Mouse (Mus musculus) heart, embryonic 16.5 days (tissue): ENCODE data around the gene Pdhx. TPM values are rescaled to one million over a fixed set of nuclear protein-coding genes. Genes with fewer than 3 reads are reported as not detected.

Experiments used
- ATAC-seq: fragments of 200-750 bp; cut with Nextera tagmentation; replicated peaks from 2 replicates; pipeline ENCODE4 v1.8.0; 2017; ENCODE audit warnings: moderate number of reproducible peaks; ENCODE audit not compliant: insufficient read depth, low FRiP score; ENCODE audit errors: extremely low read depth
- H3K27ac ChIP-seq: fragments of 300-500 bp; sonication (generic); 2 replicates; pipeline ENCODE4 v1.5.1; 2014; ENCODE audit warnings: mild to moderate bottlenecking, low read length, control low read depth, moderate library complexity
- H3K27me3 ChIP-seq: fragments of 300-500 bp; sonication (generic); 2 replicates; pipeline ENCODE4 v1.6.1; 2014; ENCODE audit warnings: low read length, mixed read lengths; ENCODE audit not compliant: control insufficient read depth, insufficient read depth
- H3K36me3 ChIP-seq: fragments of 300-500 bp; sonication (generic); 2 replicates; pipeline ENCODE4 v1.6.1; 2014; ENCODE audit not compliant: control insufficient read depth, insufficient read depth
- H3K4me1 ChIP-seq: fragments of 300-500 bp; sonication (generic); 2 replicates; pipeline ENCODE4 v1.6.1; 2014; ENCODE audit warnings: low read length, mixed read lengths; ENCODE audit not compliant: control insufficient read depth, insufficient read depth
- H3K4me2 ChIP-seq: fragments of 300-500 bp; sonication (generic); 2 replicates; pipeline ENCODE4 v1.6.1; 2014; ENCODE audit warnings: low read depth, mild to moderate bottlenecking, control low read depth, low read length
- H3K4me3 ChIP-seq: fragments of 300-500 bp; sonication (generic); 2 replicates; pipeline ENCODE4 v1.5.1; 2014; ENCODE audit warnings: mild to moderate bottlenecking, control low read depth, low read length
- H3K9ac ChIP-seq: fragments of 300-500 bp; sonication (generic); 2 replicates; pipeline ENCODE4 v1.6.1; 2014; ENCODE audit warnings: low read length, control low read depth
- H3K9me3 ChIP-seq: fragments of 300-500 bp; sonication (generic); replicated peaks from 2 replicates; pipeline ENCODE4 v1.6.1; 2016; ENCODE audit warnings: low read length; ENCODE audit not compliant: control insufficient read depth
- WGBS: fragments of 180-500 bp; shearing (Covaris S2); extraction: QIAGEN DNeasy Blood & Tissue Kit; methylation state at CpG from one replicate; pipeline ENCODE4 v1.1.7; 2014; 5-methylcytosine and 5-hydroxymethylcytosine counted together
- polyA plus RNA-seq: library from polyadenylated mRNA; unstranded; fragments of >200 nt; fragmentation: Nextera tagmentation; extraction: Ambion mirVana; gene quantifications from 2 replicates; pipeline ENCODE4 v1.2.1, GENCODE M21; 2015

Pdhx gene
- polyA plus RNA-seq, 1 experiment from 2014 or later: 69.3 TPM

DNA sequence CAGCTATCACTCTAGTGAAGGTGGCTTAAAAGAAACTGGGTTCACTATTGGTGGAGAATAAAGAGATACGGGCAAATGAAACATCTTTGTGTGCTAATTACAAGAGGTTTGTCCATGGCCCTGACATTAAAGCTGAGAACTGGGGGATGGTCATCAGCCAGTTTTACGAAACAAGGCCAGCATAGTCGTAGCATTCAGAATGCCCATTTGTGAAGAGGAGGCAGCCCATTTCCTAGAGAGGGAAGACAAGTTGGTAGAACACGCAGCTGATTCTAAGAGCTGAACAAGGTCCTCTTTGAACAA is 85.7 kb downstream of the Pdhx start:
- no peak overlapping the region for H3K27ac ChIP-seq
- no peak for ATAC-seq
- no peak overlapping the region for H3K4me2 ChIP-seq
- no peaks in the 10 kb centered on the region for H3K27me3 ChIP-seq
- WGBS: 92% methylated on average over 4 of the region's 4 CpGs
- H3K36me3 ChIP-seq: no peaks in the 10 kb centered on the region
- H3K9ac ChIP-seq: no peak overlapping the region
- H3K9me3 ChIP-seq: no peaks in the 10 kb centered on the region
- H3K4me1 ChIP-seq: no peaks in the 10 kb centered on the region; the same call in 1 of the 2 replicates
- H3K4me3 ChIP-seq: no peak overlapping the region

DNA sequence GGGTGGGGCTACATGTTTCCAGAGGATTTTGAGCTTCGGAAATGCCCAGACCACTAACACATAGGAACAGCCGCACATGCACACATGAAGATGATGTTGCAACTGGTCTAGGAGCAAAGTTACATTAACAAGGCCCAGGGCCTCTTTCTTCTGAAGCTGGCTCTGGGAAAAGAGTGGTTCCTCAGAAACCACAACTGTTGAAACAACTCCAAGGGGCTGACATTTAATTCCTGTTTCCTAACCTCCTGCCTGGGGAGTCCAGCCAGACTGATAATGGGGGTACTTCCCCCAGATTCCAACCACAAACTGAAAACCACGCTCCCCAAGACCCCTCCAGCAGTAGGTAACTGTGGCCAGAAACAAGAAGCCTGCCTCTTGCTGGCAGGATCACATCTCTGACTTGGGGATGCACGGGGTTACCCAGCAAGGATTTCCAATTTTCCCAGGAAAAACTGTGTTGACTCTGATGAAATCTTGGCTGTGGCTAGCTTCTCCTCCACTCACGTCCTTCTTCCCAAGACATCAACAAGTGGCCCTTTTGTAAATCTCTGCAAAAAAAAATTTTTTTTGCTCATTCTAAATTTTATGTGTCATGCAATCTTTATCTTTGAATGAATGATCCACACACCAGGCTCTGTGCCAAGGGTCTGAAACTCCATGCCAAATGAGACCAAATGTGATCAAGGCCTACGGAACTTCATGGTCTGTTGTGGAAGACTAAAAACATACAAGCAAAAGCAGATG is 86.2 kb downstream of the Pdhx start:
- no peaks in the 10 kb centered on the region for H3K36me3 ChIP-seq
- no peak for ATAC-seq
- H3K27me3 ChIP-seq: no peaks in the 10 kb centered on the region
- H3K4me3 ChIP-seq: no peak overlapping the region
- no peaks in the 10 kb centered on the region for H3K9me3 ChIP-seq
- WGBS: 68% methylated on average over 6 of the region's 6 CpGs
- H3K9ac ChIP-seq: no peak overlapping the region
- no peak overlapping the region for H3K27ac ChIP-seq
- no peaks in the 10 kb centered on the region; the same call in 1 of the 2 replicates for H3K4me1 ChIP-seq
- no peak overlapping the region for H3K4me2 ChIP-seq

DNA sequence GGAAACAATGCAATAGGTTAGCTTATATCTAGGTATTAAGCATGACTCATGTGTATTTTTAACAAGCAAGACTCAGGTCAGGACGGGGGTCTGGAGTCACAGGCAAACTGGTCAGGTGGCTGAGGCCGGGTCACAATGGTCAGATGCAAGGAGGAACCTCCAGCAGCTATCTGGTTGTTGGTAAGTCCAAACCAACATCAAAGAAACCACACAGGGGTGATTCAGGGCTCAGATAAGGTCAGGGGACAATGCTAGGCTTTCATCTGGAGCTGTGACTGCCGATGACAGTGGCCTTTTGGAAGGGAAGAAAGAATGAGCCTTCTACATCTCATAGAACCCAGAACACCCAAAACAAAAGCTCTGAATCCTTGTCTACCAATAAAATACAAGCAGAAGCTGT is 86.9 kb downstream of the Pdhx start:
- Histone ChIP-seq H3K9me3 (no peaks in the 10 kb centered on the region), H3K27me3 (no peaks in the 10 kb centered on the region), H3K4me3 (no peak overlapping the region), H3K27ac (no peak overlapping the region), H3K36me3 (no peaks in the 10 kb centered on the region), H3K4me1 (no peaks in the 10 kb centered on the region; the same call in 1 of the 2 replicates), H3K9ac (no peak overlapping the region), H3K4me2 (no peak overlapping the region)
- no peak for ATAC-seq
- WGBS: 55% methylated on average over 3 of the region's 3 CpGs

DNA sequence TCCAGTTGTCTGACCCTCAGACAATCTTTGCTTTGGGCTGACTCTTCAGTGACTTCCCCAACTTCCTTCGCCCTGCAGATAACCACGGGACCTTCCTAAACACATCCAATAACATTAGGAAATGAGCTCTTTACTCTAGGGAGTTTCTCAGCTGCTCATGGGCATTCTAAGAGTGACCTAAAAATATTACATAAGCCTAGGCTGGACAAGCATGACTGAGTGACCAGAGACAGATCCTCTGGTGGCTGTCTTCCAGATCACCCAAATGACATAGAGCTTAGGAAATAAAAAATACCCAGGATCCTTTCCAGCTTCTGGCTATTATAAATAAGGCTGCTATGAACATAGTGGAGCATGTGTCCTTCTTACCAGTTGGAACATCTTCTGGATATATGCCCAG is 90.5 kb downstream of the Pdhx start:
- Histone ChIP-seq H3K27ac (no peak overlapping the region), H3K9ac (no peak overlapping the region), H3K4me1 (no peaks in the 10 kb centered on the region; the same call in 1 of the 2 replicates), H3K4me3 (no peak overlapping the region), H3K9me3 (no peaks in the 10 kb centered on the region), H3K27me3 (no peaks in the 10 kb centered on the region), H3K4me2 (no peak overlapping the region), H3K36me3 (no peaks in the 10 kb centered on the region)
- ATAC-seq: no peak
- WGBS: 76% methylated on average over 2 of the region's 2 CpGs

GRCm38 (mm10) chr2:102981446-102982314 is 91.6 kb downstream of the Pdhx start:
- Histone ChIP-seq H3K9me3 (no peaks in the 10 kb centered on the region; the same call in 1 of the 2 replicates), H3K4me3 (no peak overlapping the region), H3K36me3 (no peaks in the 10 kb centered on the region), H3K4me1 (no peaks in the 10 kb centered on the region), H3K27me3 (no peaks in the 10 kb centered on the region), H3K9ac (no peak overlapping the region), H3K27ac (no peak overlapping the region), H3K4me2 (no peak overlapping the region)
- WGBS: 81% methylated on average over 8 of the region's 8 CpGs
- no peak for ATAC-seq

GRCm38 (mm10) chr2:102980870-102981269 is 92.4 kb downstream of the Pdhx start:
- Histone ChIP-seq H3K9me3 (no peaks in the 10 kb centered on the region; the same call in 1 of the 2 replicates), H3K4me3 (no peak overlapping the region), H3K9ac (no peak overlapping the region), H3K27ac (no peak overlapping the region), H3K36me3 (no peaks in the 10 kb centered on the region), H3K27me3 (no peaks in the 10 kb centered on the region), H3K4me2 (no peak overlapping the region), H3K4me1 (no peaks in the 10 kb centered on the region)
- no peak for ATAC-seq
- WGBS: 57% methylated on average over 2 of the region's 2 CpGs

DNA sequence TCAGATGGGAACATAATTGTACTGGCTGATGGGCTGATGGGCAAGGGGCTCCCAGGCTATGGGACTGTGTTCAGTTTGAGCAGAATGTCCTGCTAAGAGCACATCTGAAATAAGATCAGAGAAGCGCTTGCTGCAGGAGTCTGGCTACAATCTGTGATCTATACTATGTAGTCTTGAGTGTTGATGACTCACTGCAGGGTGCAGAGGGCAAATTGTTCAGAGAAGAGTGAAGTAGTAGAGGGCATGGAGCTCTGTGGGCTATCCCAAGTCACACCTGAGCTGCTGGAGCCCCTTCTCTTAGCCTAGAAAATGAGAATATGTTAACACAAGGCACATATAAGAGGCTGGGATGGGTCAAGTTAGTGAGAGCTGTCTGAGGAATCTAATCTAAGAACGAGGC is 93.8 kb downstream of the Pdhx start:
- H3K4me1 ChIP-seq: no peaks in the 10 kb centered on the region
- H3K9me3 ChIP-seq: no peaks in the 10 kb centered on the region; the same call in 1 of the 2 replicates
- H3K4me3 ChIP-seq: no peak overlapping the region
- 65% methylated on average over 2 of the region's 2 CpGs for WGBS
- no peak overlapping the region for H3K27ac ChIP-seq
- H3K9ac ChIP-seq: no peak overlapping the region
- H3K27me3 ChIP-seq: no peaks in the 10 kb centered on the region
- no peaks in the 10 kb centered on the region for H3K36me3 ChIP-seq
- ATAC-seq: no peak
- no peak overlapping the region for H3K4me2 ChIP-seq

GRCm38 (mm10) chr2:102979112-102979511 is 94.2 kb downstream of the Pdhx start:
- no peak overlapping the region for H3K9ac ChIP-seq
- no peak for ATAC-seq
- no peaks in the 10 kb centered on the region for H3K27me3 ChIP-seq

GRCm38 (mm10) chr2:102975358-102975945 is 97.9 kb downstream of the Pdhx start:
- no peak overlapping the region for H3K9ac ChIP-seq
- H3K9me3 ChIP-seq: no peaks in the 10 kb centered on the region; the same call in 1 of the 2 replicates
- no peaks in the 10 kb centered on the region for H3K36me3 ChIP-seq
- no peak overlapping the region for H3K27ac ChIP-seq
- H3K4me2 ChIP-seq: no peak overlapping the region
- H3K4me1 ChIP-seq: no peaks in the 10 kb centered on the region
- no peak for ATAC-seq
- no peak overlapping the region for H3K4me3 ChIP-seq
- H3K27me3 ChIP-seq: no peaks in the 10 kb centered on the region
- 71% methylated on average over 5 of the region's 5 CpGs for WGBS

More at GRCm38 (mm10) chr2:102979112-102979511, 94.2 kb downstream of the Pdhx start:
- Histone ChIP-seq H3K4me2 (no peak overlapping the region), H3K27ac (no peak overlapping the region), H3K4me1 (no peaks in the 10 kb centered on the region), H3K36me3 (no peaks in the 10 kb centered on the region), H3K9me3 (no peaks in the 10 kb centered on the region; the same call in 1 of the 2 replicates), H3K4me3 (no peak overlapping the region)
